Mouse (Mus musculus): ENCODE measurements around the gene Sult6b2.

- TF ChIP-seq CTCF (IDR thresholded peaks at IDR 0.05; ENCODE audit: low read depth) (no peak), EP300 (IDR thresholded peaks at IDR 0.05; ENCODE audit: low read depth) (no peak)
These were observed 27.4 kb downstream of the Sult6b2 start for GRCm38 (mm10) chr6:142776935-142777334.
